Mouse (Mus musculus) frontal cortex, postnatal 36 days (tissue): ENCODE data around the gene Ppp2r5c.

ENCODE experiments used
- DNase-seq, 2 experiments: peaks; one replicate each; pipeline ENCODE4 v3.0.0; 2022; ENCODE audit warnings: low spot score in 2 of 2

The Ppp2r5c gene

GRCm38 (mm10) chr12:110488031-110488430, 41.1 kb downstream of the Ppp2r5c start:
- DNase-seq, result no peak

GRCm38 (mm10) chr12:110489946-110490701, 43.2 kb downstream of the Ppp2r5c start:
- no peak for DNase-seq

- no peak for DNase-seq
Observed at GRCm38 (mm10) chr12:110492436-110492835, 45.5 kb downstream of the Ppp2r5c start.

- DNase-seq, result no peak
Observed at GRCm38 (mm10) chr12:110493597-110494369, 46.9 kb downstream of the Ppp2r5c start.

- no peak for DNase-seq
Observed at GRCm38 (mm10) chr12:110494846-110495245, 47.9 kb downstream of the Ppp2r5c start.

GRCm38 (mm10) chr12:110495260-110495659, 48.3 kb downstream of the Ppp2r5c start:
- DNase-seq, result no peak

GRCm38 (mm10) chr12:110496016-110496415, 49.1 kb downstream of the Ppp2r5c start:
- no peak for DNase-seq

- no peak for DNase-seq
Observed at GRCm38 (mm10) chr12:110497013-110497412, 50.1 kb downstream of the Ppp2r5c start.

GRCm38 (mm10) chr12:110497485-110497884, 50.6 kb downstream of the Ppp2r5c start:
- DNase-seq, result no peak

- DNase-seq, result no peak
Observed at GRCm38 (mm10) chr12:110498283-110499224, 51.6 kb downstream of the Ppp2r5c start.

- DNase-seq, result no peak
Observed at GRCm38 (mm10) chr12:110499225-110499992, 52.5 kb downstream of the Ppp2r5c start.

- no peak for DNase-seq
Observed at GRCm38 (mm10) chr12:110500095-110500494, 53.2 kb downstream of the Ppp2r5c start.

- no peak for DNase-seq
Observed at GRCm38 (mm10) chr12:110503406-110504144, 56.7 kb downstream of the Ppp2r5c start.

- no peak for DNase-seq
Observed at GRCm38 (mm10) chr12:110504145-110504490, 57.2 kb downstream of the Ppp2r5c start.

- DNase-seq, result no peak
Observed at GRCm38 (mm10) chr12:110504793-110505192, 57.9 kb downstream of the Ppp2r5c start.

GRCm38 (mm10) chr12:110506046-110506445, 59.1 kb downstream of the Ppp2r5c start:
- DNase-seq, result no peak

- DNase-seq, result no peak
Observed at GRCm38 (mm10) chr12:110507714-110508297, 60.9 kb downstream of the Ppp2r5c start.

- no peak for DNase-seq
Observed at GRCm38 (mm10) chr12:110508680-110509079, 61.8 kb downstream of the Ppp2r5c start.

- DNase-seq, result peak; percentile 51
Observed at GRCm38 (mm10) chr12:110510171-110510871, 63.4 kb downstream of the Ppp2r5c start.
